Mouse (Mus musculus): ENCODE measurements at regions not wholly inside any gene's neighbourhood (a gene's known extent, or its start where the extent isn't known, plus 50 kb on each side); places are given as distances from the start of the nearest gene placed in this dataset.
A peak's percentile ranks its signal among the peaks of the same experiment; 100 is the strongest.

DNA sequence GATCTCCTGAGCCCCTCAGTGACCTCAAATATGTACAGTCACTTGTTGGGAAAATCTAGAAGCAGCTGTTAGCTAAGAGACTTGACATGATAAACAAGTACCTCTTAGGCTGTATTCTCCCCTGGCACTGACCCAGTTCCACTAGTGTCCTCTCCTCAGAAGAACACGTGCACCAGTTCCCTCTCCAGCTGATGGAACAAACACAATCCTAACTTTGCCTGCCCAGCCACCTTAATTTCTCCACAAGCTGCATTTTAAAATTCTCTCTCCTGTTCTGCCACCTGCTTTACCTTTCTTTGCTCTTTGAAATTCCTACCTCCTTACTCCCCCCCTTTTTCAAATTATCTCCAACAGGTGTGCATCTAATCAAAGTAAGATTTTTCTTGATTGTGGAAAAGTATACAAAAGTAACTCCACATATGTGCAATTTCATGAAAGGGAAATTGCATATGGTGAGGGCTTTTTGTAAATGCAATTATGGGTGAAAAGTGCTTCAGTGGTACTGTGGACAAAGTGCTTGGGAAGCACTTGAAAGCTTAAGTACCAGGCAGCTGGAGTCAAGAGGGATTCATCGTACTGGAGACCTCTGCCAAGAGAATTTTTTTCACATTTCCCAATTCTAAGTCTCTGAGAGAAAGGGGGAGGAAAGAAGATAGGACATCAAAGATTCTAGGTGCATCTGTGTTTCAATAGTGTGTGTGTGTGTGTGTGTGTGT lies 590.7 kb upstream of the Acvr2a start:
- DNase-seq (ENCODE audit: low spot score) (peak; percentile 65), ATAC-seq (peak; percentile 75)
- 42% methylated on average over 2 of the region's 2 CpGs for WGBS
- Histone ChIP-seq H3K9ac (replicated peaks; ENCODE audit: low read depth) (no peak overlapping the region), H3K9me3 (ENCODE audit: low read length) (no peaks in the 10 kb centered on the region), H3K4me3 (ENCODE audit: low read depth, low read length) (no peak overlapping the region), H3K27ac (ENCODE audit: low read length) (no peak overlapping the region), H3K4me2 (replicated peaks; ENCODE audit: low read depth, low read length) (no peak overlapping the region), H3K4me1 (ENCODE audit: insufficient read depth, low read depth, low read length) (peaks cover 5% of the 10 kb centered on the region; the same call in 1 of the 2 replicates), H3K27me3 (replicated peaks; ENCODE audit: insufficient read depth, low read length) (no peaks in the 10 kb centered on the region), H3K36me3 (ENCODE audit: insufficient read depth, low read length) (no peaks in the 10 kb centered on the region)
- no peak for TF ChIP-seq CTCF (IDR thresholded peaks at IDR 0.05)
- peak; percentile 60 for TF ChIP-seq EP300 (IDR thresholded peaks at IDR 0.05)

DNA sequence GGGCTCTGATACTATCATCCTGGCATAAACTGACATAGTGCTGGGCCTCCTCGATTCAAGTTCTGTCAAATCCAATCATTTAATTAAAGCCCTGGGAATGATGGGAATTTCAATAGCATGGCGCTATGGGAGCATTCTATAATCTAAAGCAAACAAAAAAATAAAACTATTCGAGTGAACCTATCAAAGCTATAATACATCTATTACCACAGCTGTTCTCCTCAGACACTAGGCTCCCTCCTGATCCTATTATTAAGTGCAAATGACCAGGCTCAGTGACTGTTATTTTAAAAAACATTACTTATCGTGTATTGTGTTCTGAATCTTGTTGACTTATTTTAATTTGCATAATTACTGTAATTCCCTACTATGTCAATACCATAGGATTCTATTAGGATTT lies 563.7 kb upstream of the Acvr2a start:
- 82% methylated on average over 4 of the region's 4 CpGs for whole genome bisulfite sequencing
- DNase-seq (ENCODE audit: low spot score) (no peak), ATAC-seq (no peak)
- H3K4me3 ChIP-seq (ENCODE audit: low read depth, low read length): no peak overlapping the region
- no peaks in the 10 kb centered on the region for H3K36me3 ChIP-seq (ENCODE audit: insufficient read depth, low read length)
- H3K4me1 ChIP-seq (ENCODE audit: insufficient read depth, low read depth, low read length): no peaks in the 10 kb centered on the region
- no peak overlapping the region for H3K27ac ChIP-seq (ENCODE audit: low read length)
- no peak overlapping the region for H3K4me2 ChIP-seq (replicated peaks; ENCODE audit: low read depth, low read length)
- TF ChIP-seq EP300 (IDR thresholded peaks at IDR 0.05) (no peak), CTCF (IDR thresholded peaks at IDR 0.05) (no peak)
- no peaks in the 10 kb centered on the region for H3K9me3 ChIP-seq (ENCODE audit: low read length)
- H3K27me3 ChIP-seq (replicated peaks; ENCODE audit: insufficient read depth, low read length): no peaks in the 10 kb centered on the region
- H3K9ac ChIP-seq (replicated peaks; ENCODE audit: low read depth): no peak overlapping the region

DNA sequence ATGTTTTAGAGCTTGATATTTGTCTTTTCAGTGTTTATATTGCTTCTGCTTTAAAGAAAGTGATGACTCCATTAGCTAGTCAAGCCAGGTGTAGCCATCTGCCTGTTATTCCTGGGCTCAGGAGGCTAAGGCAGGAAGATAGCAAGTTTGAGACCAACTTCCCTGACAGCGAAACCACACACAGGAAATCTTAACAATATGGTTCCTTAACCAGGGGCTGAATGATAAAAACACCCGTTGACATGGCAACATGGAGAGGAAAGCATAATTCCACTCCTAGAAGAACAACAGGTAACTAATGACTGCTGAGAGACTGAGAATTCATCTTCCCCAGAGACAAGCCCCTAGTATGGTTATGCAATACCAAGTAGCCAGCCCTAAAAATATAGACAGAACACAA lies 553.6 kb upstream of the Acvr2a start:
- 60% methylated on average over 2 of the region's 2 CpGs for WGBS
- Histone ChIP-seq H3K9me3 (ENCODE audit: low read length) (no peaks in the 10 kb centered on the region), H3K27me3 (replicated peaks; ENCODE audit: insufficient read depth, low read length) (no peaks in the 10 kb centered on the region), H3K4me2 (replicated peaks; ENCODE audit: low read depth, low read length) (no peak overlapping the region), H3K4me1 (ENCODE audit: insufficient read depth, low read depth, low read length) (no peaks in the 10 kb centered on the region), H3K4me3 (ENCODE audit: low read depth, low read length) (no peak overlapping the region), H3K9ac (replicated peaks; ENCODE audit: low read depth) (no peak overlapping the region), H3K27ac (ENCODE audit: low read length) (no peak overlapping the region), H3K36me3 (ENCODE audit: insufficient read depth, low read length) (no peaks in the 10 kb centered on the region)
- TF ChIP-seq CTCF (IDR thresholded peaks at IDR 0.05): no peak
- TF ChIP-seq EP300 (IDR thresholded peaks at IDR 0.05): no peak
- no peak for DNase-seq (ENCODE audit: low spot score)
- ATAC-seq: no peak

Data from lung, postnatal 0 days (tissue).